Mouse (Mus musculus): ENCODE results near the gene AF067063.
"Not testable (repeated sequence)": the region's sequence is repeated elsewhere in the genome, so short reads cannot be mapped to it uniquely, and the experiment has no call there.

Gene AF067063

GRCm38 (mm10) chr13:119830116-119830515 lies at the start of gene AF067063:
Gene AF067063, minus strand, starts transcription at chr13:119830216.
- not testable (repeated sequence) for TF ChIP-seq GATA4 (IDR thresholded peaks at IDR 0.05; ENCODE audit: insufficient replicate concordance, low read length)

- TF ChIP-seq GATA4 (IDR thresholded peaks at IDR 0.05; ENCODE audit: insufficient replicate concordance, low read length): not testable (repeated sequence)
Observed at GRCm38 (mm10) chr13:119835320-119836056, 5.5 kb upstream of the AF067063 start, which contains the start of gene D13Ertd608e. Gene D13Ertd608e, plus strand, starts transcription at chr13:119836006.

GRCm38 (mm10) chr13:119817579-119818206 lies 12.3 kb downstream of the AF067063 start:
- no peak for TF ChIP-seq GATA4 (IDR thresholded peaks at IDR 0.05; ENCODE audit: insufficient replicate concordance, low read length)

- no peak for TF ChIP-seq GATA4 (IDR thresholded peaks at IDR 0.05; ENCODE audit: insufficient replicate concordance, low read length)
Observed at GRCm38 (mm10) chr13:119816798-119817197, 13.2 kb downstream of the AF067063 start.

GRCm38 (mm10) chr13:119810031-119810430 lies 20.0 kb downstream of the AF067063 start:
- TF ChIP-seq GATA4 (IDR thresholded peaks at IDR 0.05; ENCODE audit: insufficient replicate concordance, low read length): no peak

GRCm38 (mm10) chr13:119808937-119809336 lies 21.1 kb downstream of the AF067063 start:
- no peak for TF ChIP-seq GATA4 (IDR thresholded peaks at IDR 0.05; ENCODE audit: insufficient replicate concordance, low read length)

GRCm38 (mm10) chr13:119797656-119798055 lies 32.4 kb downstream of the AF067063 start:
- no peak for TF ChIP-seq GATA4 (IDR thresholded peaks at IDR 0.05; ENCODE audit: insufficient replicate concordance, low read length)

- no peak for TF ChIP-seq GATA4 (IDR thresholded peaks at IDR 0.05; ENCODE audit: insufficient replicate concordance, low read length)
Observed at GRCm38 (mm10) chr13:119792791-119793404, 37.1 kb downstream of the AF067063 start.

GRCm38 (mm10) chr13:119791580-119792135 lies 38.4 kb downstream of the AF067063 start:
- TF ChIP-seq GATA4 (IDR thresholded peaks at IDR 0.05; ENCODE audit: insufficient replicate concordance, low read length): no peak

GRCm38 (mm10) chr13:119790761-119791579 lies 39.0 kb downstream of the AF067063 start, which contains the start of gene Zfp131:
Gene Zfp131, minus strand, starts transcription at chr13:119790889.
- no peak for TF ChIP-seq GATA4 (IDR thresholded peaks at IDR 0.05; ENCODE audit: insufficient replicate concordance, low read length)

- TF ChIP-seq GATA4 (IDR thresholded peaks at IDR 0.05; ENCODE audit: insufficient replicate concordance, low read length): no peak
Observed at GRCm38 (mm10) chr13:119789851-119790717, 39.9 kb downstream of the AF067063 start.

GRCm38 (mm10) chr13:119783581-119783980 lies 46.4 kb downstream of the AF067063 start:
- TF ChIP-seq GATA4 (IDR thresholded peaks at IDR 0.05; ENCODE audit: insufficient replicate concordance, low read length): no peak
